Mouse (Mus musculus) stomach, postnatal 0 days (tissue): ENCODE measurements around the gene Frat2. TPM values are rescaled to one million over a fixed set of nuclear protein-coding genes. Genes with fewer than 3 reads are reported as not detected.
A peak's percentile ranks its signal among the peaks of the same experiment; 100 is the strongest.

Experiments
- ATAC-seq: fragments of 200-750 bp; cut with Nextera tagmentation; 2 replicates; pipeline ENCODE4 v1.8.0; 2017; ENCODE audit not compliant: low FRiP score, low TSS enrichment
- DNase-seq: peaks from one replicate; pipeline ENCODE4 v3.0.0-alpha.2; 2016; ENCODE audit warnings: low spot score
- H3K27ac ChIP-seq: fragments of 300-500 bp; sonication (generic); replicated peaks from 2 replicates; pipeline ENCODE4 v1.5.1; 2014; ENCODE audit warnings: mild to moderate bottlenecking, control low read depth
- H3K27me3 ChIP-seq: fragments of 300-500 bp; sonication (generic); 2 replicates; pipeline ENCODE4 v1.6.1; 2014; ENCODE audit warnings: low read length; ENCODE audit not compliant: control insufficient read depth, insufficient read depth
- H3K36me3 ChIP-seq: fragments of 300-500 bp; sonication (generic); 2 replicates; pipeline ENCODE4 v1.6.1; 2014; ENCODE audit warnings: low read length, mixed read lengths; ENCODE audit not compliant: control insufficient read depth, insufficient read depth
- H3K4me1 ChIP-seq: fragments of 300-500 bp; sonication (generic); replicated peaks from 2 replicates; pipeline ENCODE4 v1.6.1; 2014; ENCODE audit warnings: antibody characterized with exemption; ENCODE audit not compliant: control insufficient read depth, insufficient read depth
- H3K4me2 ChIP-seq: fragments of 300-500 bp; sonication (generic); replicated peaks from 2 replicates; pipeline ENCODE4 v1.6.1; 2014; ENCODE audit warnings: low read depth, mild to moderate bottlenecking, control low read depth, moderate library complexity
- H3K4me3 ChIP-seq: fragments of 300-500 bp; sonication (generic); 2 replicates; pipeline ENCODE4 v1.5.1; 2014; ENCODE audit warnings: low read depth, low read length, control low read depth
- H3K9ac ChIP-seq: fragments of 300-500 bp; sonication (generic); 2 replicates; pipeline ENCODE4 v1.6.1; 2014; ENCODE audit warnings: mild to moderate bottlenecking, low read length, control low read depth, mixed read lengths
- H3K9me3 ChIP-seq: fragments of 300-500 bp; sonication (generic); 2 replicates; pipeline ENCODE4 v1.6.1; 2016; ENCODE audit warnings: low read length; ENCODE audit not compliant: control insufficient read depth
- CTCF ChIP-seq: IDR thresholded peaks from 2 replicates; pipeline ENCODE4 v1.5.1; 2016; ENCODE audit warnings: antibody characterized with exemption, low read depth, mild to moderate bottlenecking, moderate library complexity
- EP300 ChIP-seq: optimal IDR thresholded peaks from 2 replicates; pipeline ENCODE3; 2016; ENCODE audit warnings: antibody characterized with exemption
- WGBS: fragments of 180-500 bp; shearing (Covaris S2); extraction: QIAGEN DNeasy Blood & Tissue Kit; methylation state at CpG from one replicate; pipeline ENCODE4 v1.1.7; 2014; 5-methylcytosine and 5-hydroxymethylcytosine counted together
- polyA plus RNA-seq: library from polyadenylated mRNA; unstranded; fragments of >200 nt; fragmentation: Nextera tagmentation; extraction: Ambion mirVana; gene quantifications from 2 replicates; pipeline ENCODE4 v1.2.1, GENCODE M21; 2015

The Frat2 gene
- polyA plus RNA-seq, 1 experiment from 2014 or later: 3.5 TPM

- H3K27me3 ChIP-seq: no peaks in the 10 kb centered on the region
- peak; percentile 51 for DNase-seq
These were observed 17.6 kb downstream of the Frat2 start for GRCm38 (mm10) chr19:41830106-41831031.

GRCm38 (mm10) chr19:41829381-41830105, 18.4 kb downstream of the Frat2 start, which contains the start of gene Frat1:
Frat1 (plus strand) TSS chr19:41829970.
- WGBS: 2% methylated on average over 37 of the region's 39 CpGs
- H3K4me3 ChIP-seq: peak within 1 kb of the TSS; percentile 69
- H3K27ac ChIP-seq: peak within 1 kb of the TSS; percentile 90
- peak; percentile 92 for ATAC-seq
- H3K4me2 ChIP-seq: peak within 1 kb of the TSS; percentile 100
- H3K27me3 ChIP-seq: no peaks in the 10 kb centered on the region
- no peaks in the 10 kb centered on the region for H3K9me3 ChIP-seq
- H3K9ac ChIP-seq: peak within 1 kb of the TSS; percentile 76
- H3K36me3 ChIP-seq: no peaks in the 10 kb centered on the region
- no peaks in the 10 kb centered on the region for H3K4me1 ChIP-seq
- peak; percentile 92 for DNase-seq
- no peak for TF ChIP-seq EP300
- TF ChIP-seq CTCF: peak; percentile 19; the same call in 1 of the 2 replicates

More at GRCm38 (mm10) chr19:41830106-41831031, 17.6 kb downstream of the Frat2 start:
- TF ChIP-seq CTCF (peak; percentile 27), EP300 (no peak)
- WGBS: under 1% methylated on average over 90 of the region's 112 CpGs
- H3K4me1 ChIP-seq: no peaks in the 10 kb centered on the region
- H3K27ac ChIP-seq: peak overlapping the region; percentile 90
- no peaks in the 10 kb centered on the region for H3K36me3 ChIP-seq
- ATAC-seq: peak; percentile 57
- no peaks in the 10 kb centered on the region for H3K9me3 ChIP-seq
- H3K4me3 ChIP-seq: peak overlapping the region; percentile 69
- peak overlapping the region; percentile 76 for H3K9ac ChIP-seq
- peak overlapping the region; percentile 100 for H3K4me2 ChIP-seq

GRCm38 (mm10) chr19:41828941-41829340, 19.0 kb downstream of the Frat2 start:
- TF ChIP-seq EP300 (no peak), CTCF (no peak)
- ATAC-seq: peak; percentile 7; the same call in 1 of the 2 replicates

GRCm38 (mm10) chr19:41826529-41826928, 21.4 kb downstream of the Frat2 start:
- H3K36me3 ChIP-seq: no peaks in the 10 kb centered on the region
- ATAC-seq (no peak), DNase-seq (no peak)
- H3K4me2 ChIP-seq: no peak overlapping the region
- no peak overlapping the region for H3K4me3 ChIP-seq
- H3K27me3 ChIP-seq: no peaks in the 10 kb centered on the region
- H3K9ac ChIP-seq: no peak overlapping the region
- TF ChIP-seq CTCF (no peak), EP300 (no peak)
- no peaks in the 10 kb centered on the region for H3K4me1 ChIP-seq
- no peak overlapping the region for H3K27ac ChIP-seq
- 67% methylated on average over 3 of the region's 3 CpGs for WGBS
- no peaks in the 10 kb centered on the region for H3K9me3 ChIP-seq

More at GRCm38 (mm10) chr19:41828941-41829340, 19.0 kb downstream of the Frat2 start:
- H3K9me3 ChIP-seq: no peaks in the 10 kb centered on the region
- no peaks in the 10 kb centered on the region for H3K27me3 ChIP-seq
- no peaks in the 10 kb centered on the region for H3K4me1 ChIP-seq
- peak overlapping the region; percentile 69; the same call in 1 of the 2 replicates for H3K4me3 ChIP-seq
- H3K27ac ChIP-seq: peak overlapping the region; percentile 53; the same call in 1 of the 2 replicates
- DNase-seq: no peak
- WGBS: 58% methylated on average over 3 of the region's 3 CpGs
- H3K36me3 ChIP-seq: no peaks in the 10 kb centered on the region
- H3K4me2 ChIP-seq: peak overlapping the region; percentile 100
- no peak overlapping the region for H3K9ac ChIP-seq

GRCm38 (mm10) chr19:41824950-41825349, 23.0 kb downstream of the Frat2 start:
- no peak overlapping the region for H3K4me3 ChIP-seq
- no peak overlapping the region for H3K4me2 ChIP-seq
- H3K36me3 ChIP-seq: no peaks in the 10 kb centered on the region

More at GRCm38 (mm10) chr19:41824950-41825349, 23.0 kb downstream of the Frat2 start:
- no peak for DNase-seq
- ATAC-seq: no peak
- no peaks in the 10 kb centered on the region for H3K27me3 ChIP-seq
- H3K4me1 ChIP-seq: no peaks in the 10 kb centered on the region
- TF ChIP-seq EP300 (no peak), CTCF (no peak)
- no peaks in the 10 kb centered on the region for H3K9me3 ChIP-seq
- 80% methylated on average over 5 of the region's 5 CpGs for WGBS
- no peak overlapping the region for H3K9ac ChIP-seq
- H3K27ac ChIP-seq: no peak overlapping the region
